Mouse (Mus musculus) left cerebral cortex, adult 6 months (tissue): ENCODE measurements around the gene Fnbp4. TPM values are rescaled to one million over a fixed set of nuclear protein-coding genes. Genes with fewer than 3 reads are reported as not detected.

ENCODE experiments used
- long read RNA-seq, 2 experiments: library from polyadenylated mRNA; unstranded; transcript quantifications; one replicate each; pipeline ENCODE4 v2.0.0; 2019 to 2020
- polyA plus RNA-seq: library from polyadenylated mRNA; unstranded; fragments of <200 nt; fragmentation: Nextera tagmentation; gene quantifications from 2 replicates; pipeline ENCODE4 v1.2.3, GENCODE M21; 2021

Gene Fnbp4
- 5.6 and 7.7 TPM in 2 replicates for polyA plus RNA-seq
- long read RNA-seq, experiment 1, full-length matches to known transcripts = 7 of 71 reads
- long read RNA-seq, experiment 1, partial matches to known transcripts = 35 of 71 reads
- long read RNA-seq, experiment 1, other reads (novel, unspliced or antisense) = 29 of 71 reads
- long read RNA-seq, experiment 2, partial matches to known transcripts = 16 of 18 reads
- long read RNA-seq, experiment 2, other reads (novel, unspliced or antisense) = 1 of 18 reads

GRCm38 (mm10) chr2:90745053-90745678, at the start of gene Fnbp4:
Fnbp4 (plus strand) TSS chr2:90745370.

GRCm38 (mm10) chr2:90782458-90782857, 37.3 kb downstream of the Fnbp4 start, which contains the start of gene Agbl2:
Agbl2 (plus strand) TSS chr2:90782727.

Other genes with a start within 250 kb of the Fnbp4 start
- gene Ptprj, start 164.7 kb upstream of the Fnbp4 start, polyA plus RNA-seq = 9.1 and 13.4 TPM in 2 replicates
- gene Nup160, start 68.2 kb upstream of the Fnbp4 start, polyA plus RNA-seq = 2.4 TPM in 2 replicates
- 1.1 TPM in 2 replicates for gene Agbl2, start 37.4 kb downstream of the Fnbp4 start, polyA plus RNA-seq
- gene Mtch2, start 101.8 kb downstream of the Fnbp4 start, polyA plus RNA-seq = 165 and 201 TPM in 2 replicates
- gene C1qtnf4, start 140.5 kb downstream of the Fnbp4 start, polyA plus RNA-seq = 33.7 and 450 TPM in 2 replicates
- gene Kbtbd4, start 159.4 kb downstream of the Fnbp4 start, polyA plus RNA-seq = 28.3 and 28.5 TPM in 2 replicates
- gene Ndufs3, start 159.5 kb downstream of the Fnbp4 start, polyA plus RNA-seq = 436 and 504 TPM in 2 replicates
- gene Celf1, start 195.0 kb downstream of the Fnbp4 start, polyA plus RNA-seq = 25.2 and 46.6 TPM in 2 replicates